Mouse (Mus musculus): ENCODE measurements around the gene Haus2.

Gene Haus2

DNA sequence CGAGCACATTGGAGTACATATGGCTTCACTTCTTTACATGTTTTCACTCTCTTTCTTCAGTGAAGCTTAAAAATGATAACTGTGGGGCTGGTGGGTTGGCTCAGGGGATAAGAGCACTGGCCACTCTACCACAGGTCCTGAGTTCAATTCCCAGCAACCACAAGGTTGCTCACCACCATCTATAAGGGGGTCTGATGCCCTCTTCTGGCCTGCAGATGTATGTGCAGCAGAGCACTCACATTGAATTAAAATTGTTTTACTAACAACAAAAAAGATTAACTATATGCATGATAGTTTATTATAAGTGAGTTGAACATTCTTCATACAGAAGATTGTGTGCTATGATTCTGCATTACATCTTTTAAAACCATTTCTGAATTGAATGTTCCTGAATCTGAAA is 10.4 kb downstream of the Haus2 start:
- DNase-seq, result no peak

DNA sequence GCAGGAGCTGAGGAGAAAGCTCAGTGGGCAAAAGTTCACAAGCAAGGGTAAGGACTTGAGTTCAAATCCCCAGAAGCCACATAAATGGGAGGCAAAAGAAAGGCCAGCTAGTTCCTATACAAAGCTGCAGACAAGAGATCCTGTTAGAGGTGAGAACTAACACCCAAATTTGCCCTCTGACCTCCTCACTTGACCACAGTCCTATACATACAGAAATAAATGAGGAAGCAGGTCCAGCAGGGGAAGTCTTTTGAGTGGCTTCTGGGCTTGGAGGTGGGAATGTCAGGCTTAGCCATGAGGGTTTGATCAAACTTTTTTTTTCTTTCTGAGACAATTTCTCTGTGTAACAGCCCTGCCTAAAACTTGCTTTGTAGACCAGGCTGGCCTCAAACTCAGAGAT is 13.7 kb downstream of the Haus2 start:
- DNase-seq, result no peak

DNA sequence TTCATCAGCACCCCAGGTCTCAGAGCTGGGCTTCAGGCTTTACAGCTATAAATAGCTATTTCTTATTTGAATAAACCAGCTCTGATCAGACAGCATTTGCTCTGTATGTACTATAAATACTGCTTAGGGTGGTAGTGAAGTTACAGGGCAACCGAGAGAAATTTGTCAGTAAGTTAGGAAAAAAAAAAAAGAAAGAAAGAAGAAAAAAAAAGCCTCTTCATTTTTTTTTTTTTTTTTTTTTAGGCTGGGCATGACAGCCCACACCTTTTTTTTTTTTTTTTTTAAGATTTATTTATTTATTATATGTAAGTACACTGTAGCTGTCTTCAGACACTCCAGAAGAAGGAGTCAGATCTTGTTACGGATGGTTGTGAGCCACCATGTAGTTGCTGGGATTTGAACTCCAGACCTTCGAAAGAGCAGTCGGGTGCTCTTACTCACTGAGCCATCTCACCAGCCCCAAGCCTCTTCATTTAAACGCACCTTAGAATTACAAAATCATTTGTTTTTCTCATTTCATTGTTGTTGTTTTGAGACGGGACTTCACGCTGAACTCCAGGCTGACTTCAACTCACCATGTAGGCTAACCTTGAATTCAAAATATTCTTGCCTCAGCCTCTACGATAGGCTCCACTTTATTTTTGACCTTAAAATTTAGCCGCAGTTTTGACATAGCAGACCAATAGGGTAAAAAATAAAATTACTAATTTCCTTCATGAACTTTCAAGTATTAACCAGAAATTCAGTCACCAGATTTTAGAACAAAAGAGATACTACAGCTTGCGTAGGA is 19.1 kb downstream of the Haus2 start:
- no peak for DNase-seq

DNA sequence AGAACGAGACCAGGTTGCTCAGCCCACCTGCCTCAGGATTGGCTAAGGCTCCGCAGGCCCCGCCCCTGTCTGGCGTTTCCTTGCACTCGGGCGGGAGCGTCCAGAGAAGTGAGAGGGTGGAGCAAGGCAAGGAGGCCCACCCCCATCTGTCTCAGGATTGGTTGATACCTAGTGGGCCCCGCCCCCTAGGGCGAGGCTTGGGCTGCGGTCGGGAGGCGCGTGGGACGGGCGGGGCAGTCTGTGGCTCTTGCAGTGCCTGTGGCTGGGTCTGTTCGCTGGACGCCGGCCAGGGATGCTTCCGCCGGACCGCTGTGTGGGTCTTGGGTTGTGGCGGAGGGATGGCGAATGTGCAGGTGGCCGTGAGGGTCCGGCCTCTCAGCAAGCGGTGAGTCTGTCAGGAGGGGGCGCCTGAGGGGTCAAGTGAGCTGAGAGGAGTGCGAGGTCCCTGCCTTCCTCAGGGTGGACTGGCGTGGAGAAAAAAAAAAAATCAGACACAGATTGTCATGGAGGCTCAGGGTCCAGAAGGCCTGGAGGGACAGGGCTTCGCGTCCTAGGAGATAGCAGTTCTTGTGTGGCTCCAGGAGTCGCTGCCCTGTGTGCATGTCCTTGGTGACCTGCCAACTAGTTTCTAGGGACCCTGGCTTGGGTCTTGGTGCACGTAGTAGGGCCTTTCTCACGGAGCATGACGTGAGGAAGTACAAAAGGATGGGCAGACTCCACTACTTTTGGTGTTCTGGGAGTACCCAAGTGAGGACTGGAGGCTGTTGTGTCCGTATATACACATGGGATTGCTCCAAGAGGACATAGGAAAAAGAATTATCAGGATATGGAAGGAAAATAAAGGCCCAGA is 19.9 kb downstream of the Haus2 start, which contains the start of gene Stard9:
Gene Stard9 (plus strand): TSS at position 236 of the 850 bp plus-strand sequence.
- DNase-seq, result peak; percentile 97 to 100

DNA sequence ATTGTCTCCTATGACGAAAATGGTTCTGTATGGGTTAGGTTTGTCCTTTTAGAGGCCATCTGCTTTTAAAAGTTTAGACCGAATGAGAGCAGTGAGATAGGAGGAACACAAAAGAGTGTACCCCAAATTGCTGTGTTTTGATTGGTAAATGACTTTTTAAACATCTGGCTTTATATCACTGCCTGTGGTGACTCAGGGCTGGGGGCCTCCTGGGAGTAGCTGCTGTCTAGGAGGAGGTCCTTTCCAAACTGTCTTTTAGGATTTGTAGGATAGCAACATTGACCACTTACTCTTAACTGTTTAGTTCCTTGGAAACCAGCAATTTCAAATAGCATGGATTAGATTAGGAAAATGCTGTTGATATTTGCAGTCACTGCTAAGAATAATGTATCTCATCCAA is 21.1 kb downstream of the Haus2 start:
- DNase-seq, result no peak

DNA sequence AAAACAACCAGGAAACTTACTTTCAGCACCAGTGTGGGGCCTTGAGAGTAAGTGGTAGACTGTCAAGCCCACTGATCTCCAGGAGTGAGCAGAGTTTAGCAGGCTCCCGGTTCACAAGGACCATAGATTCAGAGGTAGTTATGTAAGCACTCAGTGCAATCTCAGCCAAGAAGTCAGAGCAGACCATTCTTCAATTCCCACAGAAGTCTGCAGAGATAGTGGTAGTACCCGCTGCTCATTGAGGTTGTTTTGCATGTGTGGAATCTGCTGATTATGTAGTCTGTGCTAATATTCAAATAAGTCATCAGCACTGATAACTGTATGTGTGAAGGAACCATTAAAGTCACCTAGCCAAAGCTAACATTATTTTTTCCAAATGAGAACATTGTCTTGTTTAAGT is 21.5 kb downstream of the Haus2 start:
- DNase-seq, result no peak

DNA sequence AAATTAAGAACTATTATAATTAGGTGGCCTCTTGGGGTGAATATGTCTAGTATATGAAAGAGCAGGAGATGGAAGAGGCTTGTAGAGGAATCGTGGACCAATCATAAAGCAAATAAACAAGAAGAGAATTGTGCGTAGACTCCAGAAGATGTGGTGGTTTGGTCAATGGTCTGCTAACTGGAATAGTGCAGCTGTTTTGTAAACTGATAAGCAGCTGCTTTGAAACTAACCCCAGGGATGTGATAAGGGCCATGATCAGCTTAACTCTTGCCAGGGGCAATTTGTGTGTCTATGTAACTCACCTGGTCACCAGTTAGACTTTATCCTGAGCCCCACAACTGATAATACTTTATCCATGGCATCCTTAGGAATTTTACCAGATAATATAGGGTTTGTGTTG is 22.3 kb downstream of the Haus2 start:
- no peak for DNase-seq

DNA sequence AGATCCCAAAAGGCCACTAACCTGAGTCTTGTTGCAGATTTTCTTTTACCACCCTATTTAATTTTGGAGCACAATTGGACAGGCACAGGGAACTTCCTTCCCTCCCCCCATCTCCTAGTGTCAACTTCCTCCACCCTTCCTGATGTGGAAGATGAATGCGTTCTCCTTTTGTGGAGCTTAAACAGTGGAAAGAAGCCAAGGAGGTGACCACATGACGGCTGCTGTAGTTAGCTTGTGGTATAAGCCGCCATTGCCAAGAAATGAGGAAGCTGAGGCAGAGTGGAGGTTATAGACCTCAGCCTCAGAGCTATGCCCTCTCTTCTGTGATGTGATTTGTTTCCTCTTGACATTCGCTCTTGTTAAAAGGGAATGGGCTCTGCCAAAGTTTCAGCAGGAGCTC is 22.8 kb downstream of the Haus2 start:
- no peak for DNase-seq

DNA sequence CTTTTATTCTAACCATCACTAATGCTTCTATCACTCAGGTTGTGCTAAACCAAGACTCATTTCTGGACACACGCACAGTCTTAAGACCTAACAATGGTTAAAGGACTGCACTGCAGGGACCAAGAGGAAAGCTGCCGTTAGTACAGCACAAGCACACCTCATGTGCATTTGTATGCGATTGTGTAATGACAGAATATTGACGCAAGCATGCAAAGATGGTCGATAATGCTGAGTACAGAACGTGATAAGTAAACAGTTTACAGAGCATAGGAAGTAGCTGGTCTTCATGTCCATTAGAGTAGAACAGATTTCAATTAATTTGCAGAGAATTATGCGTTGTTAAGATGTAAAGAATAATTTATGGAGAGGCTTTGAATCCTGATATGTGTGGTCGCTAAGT is 31.7 kb downstream of the Haus2 start:
- no peak for DNase-seq

DNA sequence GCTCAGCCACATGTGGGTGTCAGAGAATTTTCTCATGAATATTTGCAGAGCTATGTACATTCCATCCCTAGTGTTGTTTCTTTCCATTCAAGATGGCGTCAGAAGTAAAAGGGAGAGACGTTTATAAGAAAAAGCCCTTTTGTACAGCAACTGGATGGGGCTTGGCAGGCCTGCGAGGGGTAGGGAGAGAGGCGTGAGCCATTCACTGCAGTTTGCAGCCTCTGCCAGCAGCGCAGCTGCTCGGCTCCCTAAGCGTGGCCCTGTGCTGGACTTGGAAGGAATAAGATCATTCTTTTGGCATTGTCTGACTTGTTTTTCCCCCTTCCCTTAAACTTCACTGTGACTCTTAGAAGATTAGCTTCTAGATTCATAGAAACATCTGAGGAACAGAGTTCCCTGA is 34.7 kb downstream of the Haus2 start:
- DNase-seq, result no peak

DNA sequence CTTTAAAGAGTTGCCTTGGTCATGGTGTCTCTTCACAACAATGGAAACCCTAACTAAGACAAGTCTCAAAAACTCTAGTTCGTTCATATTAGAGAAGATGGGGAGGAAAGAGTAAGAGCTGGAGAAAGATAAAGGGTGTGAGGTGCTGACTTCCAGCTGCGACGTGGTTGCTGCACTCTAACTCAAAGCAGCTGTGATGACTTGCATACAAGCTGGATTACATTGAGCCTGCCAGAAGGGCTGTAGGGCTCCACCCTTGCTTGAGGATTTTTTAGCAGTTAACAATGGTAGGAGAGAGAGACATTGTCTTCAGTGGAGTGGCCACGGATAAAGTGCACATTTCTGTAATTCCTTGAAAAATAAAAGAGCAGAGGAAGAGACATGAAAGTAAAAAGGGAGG is 37.6 kb downstream of the Haus2 start:
- DNase-seq, result no peak

DNA sequence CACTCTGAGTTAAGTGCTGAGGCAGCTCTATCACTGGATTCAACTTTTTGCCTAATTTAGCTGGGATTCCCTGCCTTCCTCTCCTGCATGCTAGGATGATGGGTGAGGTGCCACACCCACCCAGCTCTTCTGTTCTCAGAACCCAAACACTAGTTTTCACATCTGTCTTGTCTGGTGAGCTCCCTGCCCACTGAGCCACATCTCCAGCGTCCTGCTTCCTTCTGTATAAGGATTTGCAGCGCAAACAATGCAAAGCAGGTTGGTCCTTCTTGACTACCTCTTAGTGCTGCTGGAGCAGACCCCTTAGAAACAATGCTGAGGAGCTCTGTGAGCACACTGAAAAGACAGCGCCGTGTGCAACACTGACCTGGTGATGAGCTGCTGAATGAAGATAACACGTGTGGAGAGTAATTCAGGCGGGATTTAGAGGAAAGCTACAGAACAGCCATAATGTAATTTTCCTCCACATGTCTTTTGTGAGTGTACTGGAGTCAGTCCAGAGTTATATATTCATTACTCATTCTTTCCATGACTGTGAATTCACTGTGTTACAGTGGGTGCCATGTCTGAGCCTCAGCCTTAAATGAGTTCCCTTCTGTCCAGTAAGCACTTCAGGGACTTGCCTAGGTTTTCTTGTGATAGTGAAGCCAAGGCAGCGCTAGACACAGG is 43.2 kb downstream of the Haus2 start:
- DNase-seq, result no peak

DNA sequence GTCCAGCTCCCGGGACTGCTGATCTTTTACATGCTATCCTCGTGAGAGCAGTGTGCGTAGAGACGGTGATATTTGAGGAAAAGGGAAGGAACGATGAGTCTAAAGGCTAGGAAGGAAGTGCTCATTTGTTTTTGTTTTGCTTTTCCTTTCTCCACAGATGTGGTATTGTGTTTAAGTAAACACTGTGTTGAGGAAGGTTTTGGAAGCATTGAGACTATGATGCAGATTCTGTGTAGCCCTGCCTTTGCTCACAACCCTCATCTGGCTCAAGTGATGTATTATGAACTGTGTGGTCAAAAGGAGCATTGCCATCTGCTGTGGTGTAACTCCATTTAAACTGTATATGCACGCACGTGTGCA is 43.7 kb downstream of the Haus2 start:
- no peak for DNase-seq

DNA sequence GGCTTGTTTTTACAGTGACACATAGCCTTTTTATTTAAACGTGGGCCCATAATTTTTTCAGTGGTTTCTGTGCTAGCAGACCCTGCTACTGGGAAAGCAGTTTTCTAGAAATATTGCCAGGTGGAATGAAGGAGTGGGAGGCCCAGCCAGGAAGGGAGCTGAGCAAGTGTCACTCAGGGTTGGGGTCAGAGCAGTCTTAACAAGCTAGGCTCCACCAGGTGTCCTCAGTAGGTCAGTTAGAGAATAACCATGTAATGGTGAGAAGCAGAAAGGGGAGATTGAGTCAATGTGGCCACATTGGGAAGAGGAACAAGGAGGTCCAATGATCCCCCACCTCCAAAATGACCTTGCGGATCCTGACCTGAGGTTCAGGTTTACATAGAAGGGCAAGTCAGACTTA is 45.5 kb downstream of the Haus2 start:
- DNase-seq, result no peak

DNA sequence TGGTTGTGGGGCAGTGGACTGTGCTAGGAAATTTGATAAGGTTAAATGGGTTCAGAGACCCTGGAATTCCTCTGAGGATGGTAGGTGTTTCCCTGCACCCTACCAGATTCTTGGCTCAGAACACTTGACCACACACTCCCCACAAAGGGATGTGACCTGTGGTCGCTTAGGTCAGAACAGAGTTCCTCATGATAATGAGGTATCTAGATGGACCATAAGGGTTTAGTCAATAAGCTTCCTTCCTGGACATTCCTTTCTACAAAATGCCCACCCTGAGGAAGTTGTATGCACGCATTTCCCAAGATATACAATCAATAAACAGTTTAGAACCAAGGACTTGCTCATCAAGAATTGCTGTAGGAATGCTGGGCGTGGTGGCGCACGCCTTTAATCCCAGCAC is 46.7 kb downstream of the Haus2 start:
- no peak for DNase-seq

DNA sequence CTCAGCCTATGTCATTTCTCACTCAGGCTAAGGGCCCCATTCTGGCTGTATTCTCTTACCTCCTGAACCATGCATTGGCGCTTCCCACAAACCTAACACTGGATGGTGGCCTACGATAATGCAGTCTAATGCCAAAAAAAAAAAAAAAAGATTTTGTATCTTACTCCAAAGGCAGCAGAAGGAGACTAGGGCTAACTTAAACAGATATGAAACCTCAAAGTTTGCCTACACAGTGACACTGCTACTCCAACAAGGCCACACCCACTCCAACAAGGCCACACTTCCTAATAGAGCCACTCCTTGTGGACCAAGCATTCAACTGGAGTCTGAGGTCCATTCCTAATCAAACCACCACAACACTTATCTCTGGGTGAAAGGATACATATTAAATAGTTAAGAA is 47.5 kb downstream of the Haus2 start:
- no peak for DNase-seq

DNA sequence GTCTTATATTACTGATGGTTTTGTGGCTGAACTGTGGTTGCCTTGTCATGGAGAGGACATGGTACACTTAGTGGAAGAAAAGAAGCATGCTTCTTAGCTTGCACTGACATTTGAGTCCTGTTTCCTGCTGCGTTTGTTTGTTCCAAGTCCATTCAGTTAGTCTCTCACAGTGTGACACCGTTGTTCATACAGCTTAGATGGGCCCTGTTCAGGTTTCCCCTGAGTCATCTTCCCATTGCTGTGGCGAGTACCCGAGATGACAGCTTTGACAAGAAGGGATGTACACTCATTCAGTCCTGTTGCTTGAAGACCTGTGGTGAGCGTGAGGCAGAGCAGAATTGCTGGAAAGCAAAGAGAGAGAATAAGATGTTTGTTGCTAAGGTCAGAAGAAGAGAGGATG is 49.3 kb downstream of the Haus2 start:
- DNase-seq, result no peak

DNA sequence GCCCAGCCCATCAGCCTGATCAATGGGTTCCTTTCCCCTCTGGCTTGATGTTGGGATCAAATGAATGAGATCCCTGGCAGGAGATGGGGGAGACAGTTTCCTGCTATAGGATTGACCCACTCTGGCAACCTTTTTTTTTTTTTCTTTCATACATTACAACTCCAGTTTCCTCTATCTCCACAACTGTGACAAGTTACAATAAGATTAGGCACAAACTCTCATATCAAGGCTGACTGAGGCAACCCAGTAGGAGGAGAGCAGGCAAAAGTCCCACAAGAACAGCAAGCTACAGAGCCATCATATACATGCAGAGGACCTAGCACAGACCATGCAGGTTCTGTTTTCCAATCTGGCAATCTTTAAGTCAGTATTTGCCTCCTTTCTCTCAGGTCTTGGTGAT is 50.1 kb downstream of the Haus2 start:
- no peak for DNase-seq

DNA sequence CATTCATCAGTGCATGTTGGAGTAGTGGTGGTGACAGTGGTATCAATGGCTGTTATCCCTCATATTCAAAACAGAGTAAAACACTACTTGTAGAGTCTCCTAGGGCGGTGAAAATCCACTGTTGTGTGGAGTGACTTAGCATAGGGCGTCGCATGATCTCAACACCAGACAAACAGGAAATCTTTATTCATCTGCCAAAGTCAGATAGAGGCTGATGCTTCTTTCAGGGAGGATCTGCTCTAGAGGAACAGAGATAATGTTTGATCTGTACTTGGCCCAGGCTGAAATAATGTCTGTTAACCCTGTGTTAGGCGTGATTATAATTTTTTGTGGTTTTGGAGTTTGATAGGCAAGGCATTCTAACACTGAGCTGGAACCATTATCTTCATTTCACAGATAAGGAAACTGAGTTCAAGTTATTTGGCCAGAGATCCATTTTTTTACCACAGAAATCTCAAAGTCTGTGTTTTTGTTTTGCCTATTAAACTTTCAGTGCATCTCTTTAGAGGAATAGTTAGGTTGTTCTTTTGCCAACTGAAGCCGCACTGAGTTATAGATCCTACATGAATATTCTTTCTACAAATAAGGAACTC is 51.4 kb downstream of the Haus2 start:
- DNase-seq, result no peak

DNA sequence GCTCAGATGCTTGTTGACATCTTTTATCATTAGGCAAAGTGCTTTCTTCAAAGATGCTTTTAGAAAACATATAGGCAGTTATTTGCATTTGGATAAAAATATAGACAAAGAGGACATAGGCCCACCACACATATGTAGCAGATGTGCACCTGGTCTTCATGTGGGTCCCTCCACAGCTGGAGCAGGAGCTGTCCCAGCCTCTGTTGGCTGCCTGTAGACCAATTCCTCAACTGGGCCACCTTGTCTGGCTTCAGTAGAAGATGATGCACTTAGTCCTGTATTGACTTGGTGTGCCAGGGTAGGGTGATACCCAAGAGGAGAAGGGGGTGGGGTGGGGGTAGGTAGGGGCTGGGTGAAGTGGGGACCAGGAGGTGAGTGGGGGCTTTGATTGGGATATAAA is 53.6 kb downstream of the Haus2 start:
- DNase-seq, result no peak

DNA sequence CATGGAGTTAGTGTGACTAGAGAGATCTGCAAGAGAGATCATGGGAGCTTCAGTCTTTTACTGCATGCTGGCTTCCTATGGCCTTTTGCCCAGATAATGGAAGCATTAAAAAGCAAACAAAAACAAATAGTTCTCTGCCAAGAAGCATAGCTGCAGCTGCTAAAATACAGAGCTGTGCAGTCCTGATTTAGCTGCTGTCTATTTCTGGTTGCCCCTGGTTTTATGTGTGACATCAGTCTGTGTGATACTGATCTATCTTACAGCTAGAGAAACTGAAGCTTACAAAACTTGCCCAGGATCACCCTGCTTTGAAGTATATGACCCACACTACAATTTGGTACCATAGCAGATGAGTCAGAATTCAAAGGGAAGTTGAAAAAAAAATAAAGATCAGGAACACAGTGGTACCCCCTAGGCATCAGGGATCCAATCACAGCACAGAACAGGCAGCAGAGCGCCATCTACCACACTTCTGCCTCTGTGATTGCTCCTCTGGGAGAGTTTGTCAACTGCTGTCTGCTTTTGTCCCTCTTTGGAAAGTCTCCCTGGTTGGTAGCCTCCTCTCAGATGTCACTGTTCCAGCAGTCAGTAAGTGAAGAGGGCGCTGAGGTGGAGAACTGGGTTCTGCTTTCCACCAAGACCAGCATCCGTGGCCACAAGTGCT is 54.4 kb downstream of the Haus2 start:
- no peak for DNase-seq

DNA sequence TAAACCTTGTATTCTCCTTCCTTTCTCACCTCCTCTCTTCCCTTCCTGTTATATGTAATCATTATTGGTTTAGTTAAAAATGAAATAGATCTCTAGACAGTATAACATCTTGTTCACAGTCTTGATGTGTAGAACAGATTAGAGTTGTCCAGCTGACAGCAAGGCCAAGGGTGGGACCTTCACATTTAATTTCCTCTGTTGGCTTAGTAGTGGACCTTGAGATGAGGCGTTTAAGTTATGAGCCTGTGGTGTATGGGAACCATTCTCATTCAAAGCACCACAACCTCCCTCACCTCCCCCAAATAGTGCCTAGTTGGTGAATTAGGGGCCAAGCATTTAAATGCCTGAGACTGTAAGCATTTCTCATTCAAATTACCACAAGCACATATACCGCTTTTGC is 58.3 kb downstream of the Haus2 start:
- no peak for DNase-seq

DNA sequence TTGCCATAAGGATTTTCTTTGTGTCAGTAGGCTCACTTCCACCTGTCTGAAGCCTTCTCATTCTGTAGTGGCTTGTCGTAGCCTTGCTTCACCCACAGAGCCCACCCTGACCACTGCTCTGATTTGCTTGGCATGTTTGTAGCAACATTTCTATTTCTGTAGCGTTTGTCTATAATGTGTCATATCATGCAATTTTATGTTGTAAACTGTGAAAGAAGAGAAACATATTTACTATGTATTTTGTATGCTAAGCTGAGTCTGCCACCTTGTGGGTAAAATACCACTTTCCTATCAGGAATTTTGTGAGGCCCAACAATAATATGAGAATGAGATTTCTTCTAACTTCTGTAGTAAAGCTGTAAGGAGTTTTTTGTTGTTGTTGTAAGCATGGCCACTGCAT is 61.1 kb downstream of the Haus2 start:
- DNase-seq, result no peak
